Mouse (Mus musculus) mature B cell (primary cell): ENCODE data around the gene Ndufa4l2.

ENCODE experiments used
- in situ Hi-C: fragments of 300-500 bp; cut with MboI; formaldehyde crosslinking; loops from 2 replicates; pipeline ENCODE4 v1.14.3; 2019

Gene Ndufa4l2

GRCm38 (mm10) chr10:127509837-127510701, 4.7 kb upstream of the Ndufa4l2 start:
- in situ Hi-C loops = loop anchor here (5.0 kb wide), 1 partner anchor 32 kb away; no protein-coding TSS in a partner anchor

- in situ Hi-C loops = no loop called here
These were observed 3.7 kb upstream of the Ndufa4l2 start for GRCm38 (mm10) chr10:127510895-127511617.

DNA sequence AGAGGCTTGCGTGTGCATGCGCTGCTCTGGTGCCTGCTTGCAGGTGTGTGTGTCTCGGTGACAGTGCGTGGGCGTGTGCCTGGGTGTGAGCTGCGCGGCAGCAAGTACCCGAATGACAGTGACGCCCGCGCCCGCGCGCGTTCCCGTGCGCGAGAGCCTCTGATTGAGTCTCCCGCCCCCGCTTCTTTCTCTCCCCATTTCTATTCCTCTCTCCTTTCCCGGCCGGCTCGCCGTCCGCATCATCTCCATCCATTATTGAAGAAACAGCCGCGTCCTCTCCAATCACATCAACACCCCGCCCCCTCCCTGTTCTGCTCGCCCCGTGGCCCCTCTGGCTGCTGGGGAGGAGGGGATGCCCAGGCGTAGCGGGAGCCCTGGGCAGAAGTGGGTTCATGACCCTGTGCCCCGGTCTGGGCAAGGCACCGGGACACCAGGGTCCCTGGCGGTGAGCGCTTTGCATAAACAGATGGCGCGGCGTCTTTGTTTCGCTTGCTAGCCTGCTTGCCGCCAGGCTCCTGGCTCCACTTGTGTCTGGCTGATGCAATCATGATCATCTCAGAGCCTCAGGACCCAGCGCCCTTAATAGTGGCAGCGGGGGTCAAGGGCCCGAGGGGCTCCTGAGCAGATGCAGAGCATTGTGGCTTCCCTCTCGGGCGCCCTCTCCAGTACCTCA, 3.0 kb upstream of the Ndufa4l2 start:
- in situ Hi-C loops = no loop called here

DNA sequence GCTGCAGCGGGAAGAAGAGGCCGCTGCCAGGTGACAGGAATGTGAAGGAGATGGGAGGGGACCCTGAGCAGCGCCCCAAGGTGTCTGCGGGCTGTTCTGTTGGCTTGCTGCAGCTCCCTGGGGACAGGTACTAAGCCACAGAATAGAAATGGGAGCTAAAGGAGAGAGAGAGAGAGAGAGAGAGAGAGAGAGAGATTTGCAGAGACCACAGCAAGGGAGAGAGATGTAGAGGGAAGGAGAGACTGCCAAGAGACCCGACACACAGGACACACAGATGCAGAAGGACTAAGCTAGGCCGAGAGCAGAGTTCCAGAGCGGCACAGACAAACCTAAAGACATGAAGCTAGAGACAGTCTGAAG, 2.5 kb upstream of the Ndufa4l2 start:
- in situ Hi-C loops = no loop called here

DNA sequence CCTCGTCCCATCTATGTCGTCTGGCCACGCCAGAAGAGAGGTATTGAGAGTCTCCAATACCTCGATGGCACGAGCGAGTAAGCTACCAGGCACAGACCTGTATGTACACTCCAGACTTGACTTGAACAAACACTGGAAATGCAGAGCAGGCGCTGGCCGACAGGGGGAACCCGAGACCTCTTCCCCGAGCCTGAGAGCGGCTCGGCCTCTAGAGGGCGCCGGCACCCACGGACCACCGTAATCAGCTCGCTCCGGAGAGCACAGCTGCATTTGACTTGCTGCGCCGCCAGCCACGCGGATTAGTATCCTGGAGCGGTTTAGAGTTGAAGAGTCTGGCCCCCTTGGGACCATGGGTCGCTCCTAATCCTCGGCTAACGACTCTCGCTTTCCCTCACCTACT, 2.0 kb upstream of the Ndufa4l2 start:
- in situ Hi-C loops = no loop called here

DNA sequence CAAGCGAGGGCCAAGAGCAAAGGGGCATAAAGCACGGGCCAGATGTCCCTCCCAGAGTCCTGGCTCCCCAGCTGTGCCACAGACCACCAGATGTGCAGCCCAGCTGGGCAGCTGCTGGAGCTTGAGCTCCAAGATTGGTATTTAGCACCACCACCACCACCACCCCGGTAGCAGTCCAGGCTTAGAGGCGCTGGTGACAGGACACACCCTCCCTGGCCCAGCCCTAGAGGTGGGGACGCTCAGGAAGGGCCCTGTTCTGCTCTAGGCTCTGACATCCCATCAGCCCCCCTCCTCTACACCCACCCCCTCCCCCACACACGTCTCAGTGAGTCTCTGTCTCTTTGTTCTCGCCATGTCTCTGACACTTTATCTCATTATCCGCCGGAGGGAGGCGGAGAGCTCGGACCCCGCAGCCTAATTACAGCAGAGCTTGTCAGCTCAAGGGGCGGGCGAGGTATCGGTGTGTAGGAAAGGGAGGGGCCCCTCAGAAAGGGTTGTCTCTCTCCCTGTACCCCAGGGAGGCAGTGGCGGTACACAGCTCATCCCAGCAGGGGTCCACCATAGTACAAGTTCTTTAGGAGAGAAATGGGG, 1.2 kb upstream of the Ndufa4l2 start:
- in situ Hi-C loops = no loop called here

- in situ Hi-C loops = no loop called here
These were observed 562 bp upstream of the Ndufa4l2 start for GRCm38 (mm10) chr10:127514111-127514698.

DNA sequence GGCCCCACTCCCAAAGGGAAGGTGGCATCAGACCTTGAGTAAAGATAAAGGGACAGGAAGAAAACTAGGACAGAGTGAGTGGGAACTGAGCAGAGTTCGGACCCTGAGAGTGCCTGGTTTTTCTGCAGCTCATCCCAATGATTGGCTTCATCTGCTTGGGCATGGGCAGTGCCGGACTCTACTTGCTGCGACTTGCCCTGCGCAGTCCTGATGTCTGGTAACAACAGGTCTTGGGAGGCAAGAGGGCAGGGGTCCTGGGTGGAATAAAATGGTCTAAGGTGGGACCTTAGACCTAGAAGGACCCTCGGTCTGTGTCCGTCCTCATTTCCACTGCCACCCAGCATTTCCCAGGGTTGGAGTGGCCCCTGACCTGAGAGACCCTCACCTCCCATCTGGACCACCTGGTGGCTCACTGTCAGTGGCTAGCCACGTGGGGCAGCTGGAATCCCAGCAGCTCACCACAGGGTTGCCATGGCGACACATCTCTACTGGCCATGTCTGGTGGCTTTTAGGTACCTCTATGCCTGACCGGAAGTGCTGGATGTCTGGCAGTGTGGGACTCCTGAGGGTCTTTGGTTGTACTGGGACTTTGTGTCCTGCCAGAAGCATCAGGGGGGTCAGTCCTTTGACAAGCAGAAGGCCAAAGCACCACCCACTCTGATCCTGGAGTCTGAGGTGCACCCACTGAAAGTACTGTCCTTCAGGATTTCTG, 660 bp downstream of the Ndufa4l2 start:
- in situ Hi-C loops = no loop called here

DNA sequence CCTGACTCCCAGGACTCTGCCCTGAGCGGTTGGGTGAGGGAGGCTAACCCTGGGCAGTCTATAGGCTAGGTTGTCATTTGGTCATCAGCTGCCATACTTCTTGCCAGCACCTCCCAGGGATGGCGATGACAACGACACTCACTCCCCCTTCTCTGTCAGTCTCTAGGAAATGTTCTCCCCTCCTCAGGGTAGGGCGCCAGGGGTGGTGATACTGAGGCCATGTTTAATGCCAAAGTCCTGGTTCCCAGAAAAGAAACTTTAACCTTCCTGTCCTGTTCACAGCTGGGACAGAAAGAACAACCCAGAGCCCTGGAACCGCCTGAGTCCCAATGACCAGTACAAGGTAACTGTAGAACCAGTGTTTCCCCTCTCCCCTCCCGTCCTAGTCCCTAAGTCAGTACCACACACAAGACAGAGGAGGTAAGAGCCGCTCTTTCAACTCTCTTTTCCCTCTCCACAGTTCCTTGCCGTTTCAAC, 1.3 kb downstream of the Ndufa4l2 start:
- in situ Hi-C loops = no loop called here

DNA sequence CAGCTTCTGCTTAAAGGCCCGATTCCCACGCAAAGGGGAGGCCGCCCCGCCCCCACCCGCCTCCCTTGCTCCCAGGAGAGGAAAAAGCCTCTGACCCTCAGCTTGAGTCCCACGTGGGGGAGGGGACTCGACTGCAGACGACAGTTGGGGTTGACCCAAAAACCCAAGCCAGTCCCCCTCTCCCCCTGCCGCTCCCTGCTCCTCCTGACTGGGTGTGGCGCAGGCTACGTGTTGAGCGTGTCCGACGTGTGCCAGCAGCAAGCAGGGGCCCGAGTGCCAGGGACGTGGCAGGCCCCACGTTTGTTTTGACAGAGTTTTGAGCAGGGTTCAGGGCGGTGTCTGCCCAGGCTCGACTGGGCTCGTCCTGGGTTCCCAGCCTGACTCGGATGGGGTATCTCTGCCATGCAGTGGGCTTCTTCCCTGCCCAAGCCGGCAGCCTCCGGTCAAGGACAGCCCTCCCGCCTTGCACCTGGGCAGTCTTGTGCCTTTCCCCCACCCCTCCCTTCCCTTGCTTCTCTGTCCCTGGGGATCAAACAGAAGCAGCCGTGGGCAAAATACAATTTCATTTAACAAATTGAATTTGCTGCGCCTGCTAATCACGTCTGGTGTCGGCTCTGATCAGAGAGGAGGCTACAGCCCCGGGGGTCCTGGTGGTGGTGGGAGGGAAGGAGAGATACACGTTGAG, 2.0 kb downstream of the Ndufa4l2 start:
- in situ Hi-C loops = no loop called here

DNA sequence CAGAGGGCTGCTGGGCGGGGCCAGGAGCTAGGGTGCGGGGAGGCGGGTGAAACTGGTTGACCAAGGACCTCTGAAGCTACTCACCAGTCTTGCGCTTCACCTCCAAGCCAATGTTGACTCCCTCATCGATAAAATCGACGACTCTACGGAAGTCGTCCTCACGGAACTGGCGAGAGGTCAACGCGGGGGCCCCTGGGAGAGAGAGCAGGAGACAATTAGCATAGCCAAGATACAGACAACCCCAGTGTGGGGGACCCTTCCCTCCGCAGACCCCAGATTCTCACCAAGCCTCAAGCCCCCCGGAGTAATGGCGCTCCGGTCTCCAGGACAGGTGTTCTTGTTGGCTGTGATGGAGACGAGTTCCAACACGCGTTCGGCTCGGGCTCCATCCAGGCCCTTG, 3.2 kb downstream of the Ndufa4l2 start:
- in situ Hi-C loops = no loop called here

DNA sequence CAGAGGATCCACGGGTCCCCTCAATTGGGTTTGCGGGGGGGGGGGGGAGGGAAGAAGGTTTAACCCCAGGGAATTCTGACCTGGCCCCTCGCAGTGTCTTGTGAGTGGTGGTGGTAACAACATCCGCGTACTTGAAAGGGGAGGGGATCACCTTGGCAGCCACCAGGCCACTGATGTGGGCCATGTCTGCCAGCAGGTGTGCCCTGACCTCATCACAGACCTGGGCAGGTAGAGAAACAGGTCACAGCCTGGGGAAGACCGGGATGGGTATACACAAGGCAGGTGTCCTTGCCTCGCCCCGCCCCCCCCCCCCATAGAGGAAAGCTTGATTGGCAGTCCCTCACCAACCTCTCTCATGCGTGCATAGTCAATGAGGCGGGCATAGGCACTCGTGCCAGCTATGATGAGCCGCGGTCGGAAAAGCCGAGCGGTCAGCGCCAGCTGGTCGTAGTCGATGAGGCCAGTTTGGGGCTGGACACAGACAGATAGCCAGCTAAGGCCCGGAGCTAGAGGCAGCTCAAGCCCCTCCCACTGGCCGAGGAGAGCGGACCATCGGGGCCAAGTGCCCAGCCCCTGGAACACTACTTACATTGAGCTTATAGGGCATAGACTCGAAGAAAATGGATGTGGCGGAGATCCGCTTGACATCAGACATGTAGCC, 4.4 kb downstream of the Ndufa4l2 start:
- in situ Hi-C loops = no loop called here

DNA sequence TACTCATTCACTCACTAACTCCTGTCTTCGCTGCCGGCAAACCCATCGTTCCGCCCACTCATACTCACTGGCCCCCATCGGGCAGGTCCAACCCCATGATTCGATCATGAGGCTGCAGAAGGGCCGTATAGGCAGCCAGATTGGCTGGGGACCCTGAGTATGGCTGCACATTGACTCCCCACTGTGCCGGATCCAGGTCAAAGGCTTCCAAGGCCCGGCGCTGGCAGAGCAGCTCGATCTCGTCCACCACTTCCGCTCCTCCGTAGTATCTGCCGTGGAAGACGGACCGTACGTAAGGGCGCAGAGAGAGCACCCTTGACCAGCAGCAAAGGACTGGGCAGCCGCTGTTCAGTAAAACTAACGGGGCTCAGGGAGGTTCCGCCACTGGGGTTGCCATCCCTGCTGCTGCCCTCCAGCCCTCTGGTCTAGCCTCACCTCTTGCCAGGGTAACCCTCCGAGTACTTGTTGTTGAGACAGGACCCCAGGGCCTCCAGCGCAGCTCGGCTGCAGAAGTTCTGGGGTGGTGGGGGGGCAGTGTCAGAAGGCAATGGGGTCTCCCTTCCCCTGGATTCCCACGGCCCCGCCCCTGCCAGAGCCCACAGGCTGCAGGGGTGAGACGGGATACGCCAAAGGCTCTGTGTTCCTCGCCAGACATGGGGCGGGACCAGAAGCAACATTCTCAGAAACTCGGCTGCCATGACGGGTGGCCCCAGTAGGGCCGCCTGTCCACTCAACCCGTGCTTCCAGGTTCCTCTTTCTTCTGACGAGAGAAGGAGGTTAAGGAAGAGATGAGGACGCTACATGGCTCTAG, 5.3 kb downstream of the Ndufa4l2 start:
- in situ Hi-C loops = no loop called here

DNA sequence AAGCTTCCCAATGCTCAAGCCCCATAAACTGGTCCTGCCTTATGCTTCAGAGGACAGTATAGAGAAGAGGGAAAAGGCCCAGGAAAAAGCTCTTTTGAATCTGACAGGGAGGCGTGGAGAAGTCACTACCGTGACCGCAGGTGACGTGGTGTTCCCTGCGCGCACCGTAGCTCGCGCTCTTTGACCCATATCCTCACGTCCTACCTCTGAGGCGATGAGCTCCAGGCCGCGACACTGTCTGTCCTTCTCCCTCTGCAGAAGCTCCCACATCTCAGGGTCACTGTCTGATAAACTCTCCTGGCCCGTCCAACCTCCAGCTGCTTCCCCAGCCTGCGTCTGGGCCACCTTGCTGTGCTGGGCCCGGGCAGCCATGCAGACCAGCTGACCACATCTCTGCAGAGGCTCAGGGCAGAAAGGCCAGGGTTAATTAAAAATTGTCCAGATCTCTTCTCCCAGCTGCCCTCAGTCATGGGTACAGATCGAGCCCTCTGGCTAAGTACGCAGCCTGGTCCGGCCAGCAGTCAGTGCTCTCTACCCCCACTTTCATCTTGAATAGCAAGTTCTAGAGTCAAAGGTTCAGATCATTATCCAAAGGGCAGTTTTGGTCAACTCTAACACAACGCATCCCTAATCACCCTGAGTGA, 6.1 kb downstream of the Ndufa4l2 start:
- in situ Hi-C loops = no loop called here

GRCm38 (mm10) chr10:127521611-127522080, 6.9 kb downstream of the Ndufa4l2 start:
- in situ Hi-C loops = no loop called here

GRCm38 (mm10) chr10:127522088-127522581, 7.4 kb downstream of the Ndufa4l2 start, which contains the start of gene Shmt2:
Gene Shmt2, minus strand, starts transcription at chr10:127522444.
- in situ Hi-C loops = no loop called here

DNA sequence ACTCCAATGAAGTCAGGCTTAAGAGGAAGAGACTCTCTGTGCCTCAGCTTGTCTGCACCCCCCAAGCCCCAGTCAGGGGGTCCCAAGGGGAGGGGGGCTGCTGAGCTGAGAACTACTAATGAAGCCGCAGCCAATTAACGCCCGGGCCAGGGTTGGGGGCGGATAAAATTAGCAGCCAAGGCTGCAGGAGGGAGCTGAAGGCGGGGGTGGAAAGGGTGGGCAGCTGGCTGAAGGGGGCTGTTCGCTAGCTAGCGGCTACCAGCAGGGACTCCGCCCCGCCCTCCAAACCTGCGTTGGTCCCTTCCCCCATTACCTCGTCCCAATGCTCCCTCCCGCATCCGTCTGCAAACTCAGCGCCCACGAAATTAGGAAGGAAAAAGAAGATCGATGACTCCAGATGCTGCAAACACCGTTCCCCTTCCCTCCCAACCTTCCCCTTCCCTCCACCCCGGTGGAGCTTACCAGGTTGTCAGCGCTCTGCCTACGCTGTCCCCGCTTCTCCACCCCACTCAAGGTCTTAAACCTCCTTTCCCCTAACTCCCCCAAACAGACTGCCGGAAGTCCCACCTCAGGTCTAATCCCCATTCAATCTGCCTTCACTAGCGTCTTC, 10.0 kb downstream of the Ndufa4l2 start:
- in situ Hi-C loops = no loop called here

DNA sequence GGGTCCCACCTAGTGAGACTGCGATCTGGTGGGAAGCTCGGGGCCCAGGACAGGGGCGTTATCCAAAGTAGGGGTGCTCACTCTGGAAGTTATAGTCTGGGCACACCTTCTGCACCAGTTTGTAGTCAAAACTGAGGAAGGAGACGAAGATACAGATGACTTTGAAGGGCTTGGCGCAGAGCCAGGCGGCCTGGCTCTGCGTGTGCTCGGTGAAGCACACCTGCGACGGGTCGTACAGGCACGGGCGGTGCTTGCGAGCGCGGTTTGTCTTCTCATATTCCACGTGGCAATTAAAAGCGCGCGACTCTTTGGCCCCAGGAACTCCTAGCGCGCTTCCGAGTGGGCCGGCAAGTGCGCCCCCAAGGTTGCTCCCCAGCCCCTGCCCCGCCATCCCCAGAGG, 11.3 kb downstream of the Ndufa4l2 start:
- in situ Hi-C loops = no loop called here
